13 mouse cellular contexts compared by ENCODE assay signal in the genomic region with DNA sequence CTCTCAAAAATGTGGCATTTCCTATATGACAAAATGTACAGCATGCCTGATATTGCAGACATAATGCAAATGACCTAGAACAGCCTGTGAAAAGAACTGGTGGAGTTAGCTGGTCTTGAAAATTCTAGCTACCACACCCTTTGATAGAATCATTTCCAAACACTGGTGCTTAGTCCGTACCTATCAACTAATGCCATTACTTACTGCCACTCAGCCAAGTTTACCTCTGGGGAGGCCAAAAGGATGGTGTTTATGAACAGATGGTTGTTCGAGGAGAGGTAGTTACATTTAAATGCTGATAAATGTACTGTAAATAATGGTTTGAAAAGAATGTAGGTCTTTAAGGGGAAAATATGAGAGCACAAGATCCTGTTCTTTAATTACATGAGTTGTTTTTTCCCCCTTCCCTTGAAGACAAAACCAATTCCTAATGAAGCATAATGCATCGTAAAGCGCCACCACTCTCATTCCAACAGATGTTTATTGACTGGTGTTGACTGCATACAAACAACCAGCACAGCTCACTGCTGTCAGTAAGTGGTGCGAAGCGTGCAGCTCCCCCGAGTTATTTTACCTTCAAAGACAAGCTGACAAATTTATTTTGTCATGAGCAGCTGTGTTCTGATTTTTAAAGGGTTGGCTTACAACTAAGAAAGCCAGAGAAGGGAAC.
A peak's percentile ranks its signal among the peaks of the same experiment; 100 is the strongest.
DNase-seq lines count a peak whose midpoint lies in the region; ATAC-seq lines count a peak whose summit lies in the region.
"Had no signal": no experiment of that assay in that cellular context is flagged by ENCODE, and none has a peak within 500 bp of the region (broad histone marks: within the 10 kb centered on the region; RNA-seq: fewer than 3 reads in every experiment).

No protein-coding gene starts in this region.

- no peaks in the 10 kb centered on the region for H3K27me3 ChIP-seq in heart, embryonic 12.5 days (replicated peaks)

- DNase-seq in kidney, postnatal 4 days = peak; percentile 6 to 7
- DNase-seq in kidney, adult 8-10 months = no peak
- DNase-seq in brain, adult 2 months (ENCODE audit: low read depth, low spot score) = peak; percentile 32
- DNase-seq in brain, embryonic 18.5 days (ENCODE audit: low read depth, low spot score) = peak; percentile 26
- peak; percentile 31 for DNase-seq in mesoderm, embryonic 11.5 days (ENCODE audit: low read depth, low spot score)
- DNase-seq in testis, postnatal 14 days (ENCODE audit: low spot score) = no peak
- DNase-seq: cerebellum, adult 2 months; gastrocnemius, postnatal 10 days; heart, postnatal 4 days; kidney, adult 18-20 months had no signal

- ATAC-seq in heart, embryonic 12.5 days (ENCODE audit: insufficient number of reproducible peaks, low FRiP score) = no peak
- ATAC-seq in activated CD4-positive, CD25-positive, alpha-beta regulatory T cell, adult 4 months = no peak

- H3K9ac ChIP-seq in heart, embryonic 12.5 days = no peak overlapping the region

- no peaks in the 10 kb centered on the region for H3K36me3 ChIP-seq in heart, embryonic 12.5 days
- H3K36me3 ChIP-seq: heart, embryonic 10.5 days had no signal

- no peak overlapping the region for H3K4me2 ChIP-seq in heart, embryonic 12.5 days

- 78% methylated on average over 7 of the region's 7 CpGs for WGBS in heart, embryonic 12.5 days

- H3K27ac ChIP-seq in heart, embryonic 12.5 days (ENCODE audit: poor library complexity, severe bottlenecking) = no peak overlapping the region
- H3K27ac ChIP-seq: heart, embryonic 10.5 days had no signal

- no peaks in the 10 kb centered on the region for H3K4me1 ChIP-seq in heart, embryonic 12.5 days (replicated peaks)
- H3K4me1 ChIP-seq: heart, embryonic 10.5 days had no signal

- no peak overlapping the region for H3K4me3 ChIP-seq in heart, embryonic 12.5 days
- H3K4me3 ChIP-seq: heart, embryonic 10.5 days had no signal

- H3K9me3 ChIP-seq in heart, embryonic 12.5 days (replicated peaks) = no peaks in the 10 kb centered on the region
- H3K9me3 ChIP-seq: heart, embryonic 10.5 days had no signal

Comparison
In these comparisons a context has a peak if more than half of its experiments do, and no peak if none do; other contexts are left out.
1. DNase-seq: peak in kidney, postnatal 4 days (2 of 2), brain, adult 2 months (single experiment), brain, embryonic 18.5 days (single experiment) and mesoderm, embryonic 11.5 days (single experiment); none in kidney, adult 8-10 months (0 of 2) and testis, postnatal 14 days (single experiment).